Mouse (Mus musculus): ENCODE results near the gene Arl8a. TPM values are rescaled to one million over a fixed set of nuclear protein-coding genes. Genes with fewer than 3 reads are reported as not detected.

Arl8a gene
- polyA plus RNA-seq, 1 experiment, result 51.4 TPM

DNA sequence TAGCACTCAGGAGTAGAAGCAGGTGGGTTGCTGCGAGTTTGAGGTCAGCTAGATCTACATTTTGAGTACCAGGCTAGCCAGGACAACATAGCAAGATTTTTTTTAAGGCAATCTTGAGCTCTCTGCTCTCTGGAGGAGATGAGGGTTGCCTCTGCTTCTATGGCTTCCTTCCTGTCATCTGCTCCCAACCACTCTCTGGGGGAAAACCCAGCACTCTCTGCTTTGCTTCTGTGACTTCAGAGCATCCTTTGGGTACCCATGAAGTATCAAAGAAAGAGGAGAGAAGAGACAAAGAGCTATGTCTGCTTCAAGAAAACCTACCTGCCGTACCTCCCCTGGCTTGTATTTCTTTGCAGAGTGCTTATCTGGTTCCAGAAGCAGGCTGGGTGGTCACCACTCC, 2.7 kb upstream of the Arl8a start:
- Histone ChIP-seq H3K79me2 (ENCODE audit: control insufficient read depth, insufficient read depth) (peaks cover 30% of the 10 kb centered on the region), H3ac (ENCODE audit: control insufficient read depth, insufficient read length, low read depth) (no peak overlapping the region), H3K79me3 (ENCODE audit: low read depth) (peaks cover 23% of the 10 kb centered on the region), H3K27me3 (ENCODE audit: control insufficient read depth, insufficient read depth, insufficient read length) (no peaks in the 10 kb centered on the region), H3K36me3 (ENCODE audit: control insufficient read depth, insufficient read depth) (peaks cover 5% of the 10 kb centered on the region), H3K4me3 (ENCODE audit: insufficient read depth, poor library complexity, severe bottlenecking) (no peak overlapping the region)
- TF ChIP-seq FOSL1 (IDR thresholded peaks at IDR 0.05; ENCODE audit: insufficient read depth, low read length, poor library complexity, severe bottlenecking) (no peak), MAX (IDR thresholded peaks at IDR 0.05) (no peak), MYOD1 (IDR thresholded peaks at IDR 0.05; ENCODE audit: control insufficient read depth, insufficient read length, low read depth) (no peak)

DNA sequence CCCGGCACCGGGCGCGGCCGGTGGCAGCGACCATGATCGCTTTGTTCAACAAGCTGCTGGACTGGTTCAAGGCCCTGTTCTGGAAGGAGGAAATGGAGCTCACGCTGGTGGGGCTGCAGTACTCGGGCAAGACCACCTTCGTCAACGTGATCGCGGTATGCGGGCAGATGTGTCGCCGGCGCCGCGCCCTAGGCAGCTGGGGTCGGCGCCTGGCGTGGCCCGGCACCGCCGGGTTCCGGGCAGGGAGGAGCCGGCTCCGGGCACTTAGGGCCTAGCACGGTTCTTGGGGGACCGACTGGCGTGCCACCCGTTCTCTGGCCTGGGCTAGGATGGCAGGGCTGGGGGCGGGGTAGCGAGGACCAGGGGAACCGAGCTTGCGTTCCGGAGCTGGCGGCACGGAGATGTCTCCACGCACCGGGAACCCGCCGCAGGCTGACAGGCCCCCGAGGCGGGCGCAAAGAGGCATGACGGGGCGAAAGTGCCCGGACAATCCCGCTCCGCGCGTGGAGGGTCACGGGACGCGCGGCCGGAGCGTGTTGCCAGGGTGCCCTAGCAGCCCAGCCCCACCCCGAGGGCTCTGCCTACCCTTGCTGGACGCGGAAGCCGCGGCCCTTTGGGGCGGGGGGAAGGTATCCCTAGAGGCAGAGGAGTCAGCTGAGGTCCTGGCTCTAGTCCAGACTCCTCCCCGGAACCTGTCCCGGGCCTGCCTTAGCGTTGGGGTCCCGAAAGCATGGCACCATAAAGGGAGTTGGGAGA, 500 bp downstream of the Arl8a start:
- H3K36me3 ChIP-seq (ENCODE audit: control insufficient read depth, insufficient read depth), result peaks cover 7% of the 10 kb centered on the region
- H3K4me3 ChIP-seq (ENCODE audit: insufficient read depth, poor library complexity, severe bottlenecking), result peak overlapping the region; percentile 93
- no peaks in the 10 kb centered on the region for H3K27me3 ChIP-seq (ENCODE audit: control insufficient read depth, insufficient read depth, insufficient read length)
- H3K79me2 ChIP-seq (ENCODE audit: control insufficient read depth, insufficient read depth), result peaks cover 61% of the 10 kb centered on the region
- TF ChIP-seq MYOD1 (IDR thresholded peaks at IDR 0.05; ENCODE audit: control insufficient read depth, insufficient read length, low read depth) (no peak), MAX (IDR thresholded peaks at IDR 0.05) (no peak), FOSL1 (IDR thresholded peaks at IDR 0.05; ENCODE audit: insufficient read depth, low read length, poor library complexity, severe bottlenecking) (no peak), USF1 (IDR thresholded peaks at IDR 0.05; ENCODE audit: low read depth) (peak; percentile 33), CTCF (IDR thresholded peaks at IDR 0.05; ENCODE audit: control insufficient read depth, insufficient read depth, insufficient read length) (no peak), CEBPB (IDR thresholded peaks at IDR 0.05; ENCODE audit: low read depth) (no peak)
- peak overlapping the region; percentile 98 for H3ac ChIP-seq (ENCODE audit: control insufficient read depth, insufficient read length, low read depth)
- peaks cover 37% of the 10 kb centered on the region for H3K79me3 ChIP-seq (ENCODE audit: low read depth)

DNA sequence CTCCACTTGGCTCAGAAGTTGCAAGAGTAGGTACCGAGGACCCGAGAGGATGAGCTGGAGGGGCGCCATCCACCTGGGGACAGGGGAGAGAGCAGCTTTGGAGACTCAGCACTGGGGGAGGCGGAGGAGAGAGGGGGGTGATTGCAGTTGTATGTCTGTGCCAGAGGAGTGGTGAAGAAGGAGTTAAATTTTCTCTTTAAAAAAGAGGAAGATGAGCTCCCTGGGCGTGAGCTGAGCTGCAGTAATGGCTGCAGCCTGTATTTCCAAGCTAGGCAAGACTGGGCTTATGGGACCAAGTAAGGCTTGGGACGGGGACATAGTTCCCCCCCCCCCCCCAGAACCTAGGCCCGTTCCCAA, 1.1 kb downstream of the Arl8a start:
- peaks cover 41% of the 10 kb centered on the region for H3K79me3 ChIP-seq (ENCODE audit: low read depth)
- H3K27me3 ChIP-seq (ENCODE audit: control insufficient read depth, insufficient read depth, insufficient read length), result no peaks in the 10 kb centered on the region
- peak overlapping the region; percentile 93 for H3K4me3 ChIP-seq (ENCODE audit: insufficient read depth, poor library complexity, severe bottlenecking)
- TF ChIP-seq MAX (IDR thresholded peaks at IDR 0.05), result no peak
- no peak for TF ChIP-seq FOSL1 (IDR thresholded peaks at IDR 0.05; ENCODE audit: insufficient read depth, low read length, poor library complexity, severe bottlenecking)
- no peak for TF ChIP-seq MYOD1 (IDR thresholded peaks at IDR 0.05; ENCODE audit: control insufficient read depth, insufficient read length, low read depth)
- TF ChIP-seq CEBPB (IDR thresholded peaks at IDR 0.05; ENCODE audit: low read depth), result no peak
- no peak for TF ChIP-seq USF1 (IDR thresholded peaks at IDR 0.05; ENCODE audit: low read depth)
- no peak for TF ChIP-seq MYOG (IDR thresholded peaks at IDR 0.05; ENCODE audit: control insufficient read depth, extremely low read depth, insufficient read length)
- TF ChIP-seq CTCF (IDR thresholded peaks at IDR 0.05; ENCODE audit: control insufficient read depth, insufficient read depth, insufficient read length), result no peak
- H3K79me2 ChIP-seq (ENCODE audit: control insufficient read depth, insufficient read depth), result peaks cover 66% of the 10 kb centered on the region
- peak overlapping the region; percentile 98 for H3ac ChIP-seq (ENCODE audit: control insufficient read depth, insufficient read length, low read depth)
- peaks cover 13% of the 10 kb centered on the region for H3K36me3 ChIP-seq (ENCODE audit: control insufficient read depth, insufficient read depth)

DNA sequence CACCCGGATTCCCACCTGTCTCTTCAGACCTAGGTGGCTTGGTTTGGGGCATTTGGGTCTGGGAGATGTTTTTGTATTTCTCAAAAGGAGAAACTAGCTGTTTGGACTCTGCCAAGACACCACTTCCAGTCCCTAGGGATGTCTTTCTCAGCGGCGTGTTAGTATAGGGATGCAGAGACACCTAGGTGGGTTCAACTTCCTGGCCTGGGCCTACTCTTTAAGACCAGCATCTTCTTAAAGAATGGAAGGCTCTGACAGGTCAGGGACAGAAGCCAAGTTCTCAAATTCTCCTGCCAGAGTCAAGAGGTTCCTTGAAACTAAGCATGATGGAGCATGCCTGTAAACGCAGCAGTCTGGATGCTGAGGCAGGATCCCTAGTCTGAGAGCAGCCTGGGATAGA, 1.9 kb downstream of the Arl8a start:
- H3ac ChIP-seq (ENCODE audit: control insufficient read depth, insufficient read length, low read depth), result no peak overlapping the region
- H3K79me2 ChIP-seq (ENCODE audit: control insufficient read depth, insufficient read depth), result peaks cover 66% of the 10 kb centered on the region
- H3K36me3 ChIP-seq (ENCODE audit: control insufficient read depth, insufficient read depth), result peaks cover 13% of the 10 kb centered on the region
- no peaks in the 10 kb centered on the region for H3K27me3 ChIP-seq (ENCODE audit: control insufficient read depth, insufficient read depth, insufficient read length)
- TF ChIP-seq FOSL1 (IDR thresholded peaks at IDR 0.05; ENCODE audit: insufficient read depth, low read length, poor library complexity, severe bottlenecking), result no peak
- no peak for TF ChIP-seq CTCF (IDR thresholded peaks at IDR 0.05; ENCODE audit: control insufficient read depth, insufficient read depth, insufficient read length)
- TF ChIP-seq MAX (IDR thresholded peaks at IDR 0.05), result no peak
- TF ChIP-seq MYOD1 (IDR thresholded peaks at IDR 0.05; ENCODE audit: control insufficient read depth, insufficient read length, low read depth), result no peak
- H3K4me3 ChIP-seq (ENCODE audit: insufficient read depth, poor library complexity, severe bottlenecking), result no peak overlapping the region
- peaks cover 42% of the 10 kb centered on the region for H3K79me3 ChIP-seq (ENCODE audit: low read depth)

DNA sequence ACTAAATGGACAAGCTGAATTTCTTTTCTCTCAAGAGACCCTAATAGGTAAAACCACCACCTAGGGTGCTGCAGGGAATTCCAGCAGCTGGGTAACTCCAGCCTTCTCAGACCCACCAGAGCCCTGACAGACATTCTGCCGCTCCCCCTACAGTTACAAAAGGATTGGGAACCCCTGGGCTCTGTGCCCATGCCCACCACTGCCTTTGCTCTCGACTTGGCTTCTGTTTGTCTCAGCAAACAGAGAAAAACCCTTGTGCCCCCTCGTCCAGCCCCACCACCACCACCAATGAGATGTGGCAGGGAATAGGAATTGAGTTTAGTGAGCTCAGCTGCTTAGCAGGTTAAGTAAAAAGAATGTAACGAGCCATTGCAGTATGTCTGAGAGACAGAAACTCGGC, 2.4 kb downstream of the Arl8a start:
- H3ac ChIP-seq (ENCODE audit: control insufficient read depth, insufficient read length, low read depth), result no peak overlapping the region
- peaks cover 42% of the 10 kb centered on the region for H3K79me3 ChIP-seq (ENCODE audit: low read depth)
- peaks cover 66% of the 10 kb centered on the region for H3K79me2 ChIP-seq (ENCODE audit: control insufficient read depth, insufficient read depth)
- peaks cover 13% of the 10 kb centered on the region for H3K36me3 ChIP-seq (ENCODE audit: control insufficient read depth, insufficient read depth)
- TF ChIP-seq CEBPB (IDR thresholded peaks at IDR 0.05; ENCODE audit: low read depth) (no peak), FOSL1 (IDR thresholded peaks at IDR 0.05; ENCODE audit: insufficient read depth, low read length, poor library complexity, severe bottlenecking) (no peak), MAX (IDR thresholded peaks at IDR 0.05) (no peak), MYOD1 (IDR thresholded peaks at IDR 0.05; ENCODE audit: control insufficient read depth, insufficient read length, low read depth) (no peak), MYOG (IDR thresholded peaks at IDR 0.05; ENCODE audit: control insufficient read depth, extremely low read depth, insufficient read length) (no peak)
- H3K4me3 ChIP-seq (ENCODE audit: insufficient read depth, poor library complexity, severe bottlenecking), result no peak overlapping the region
- H3K27me3 ChIP-seq (ENCODE audit: control insufficient read depth, insufficient read depth, insufficient read length), result no peaks in the 10 kb centered on the region

DNA sequence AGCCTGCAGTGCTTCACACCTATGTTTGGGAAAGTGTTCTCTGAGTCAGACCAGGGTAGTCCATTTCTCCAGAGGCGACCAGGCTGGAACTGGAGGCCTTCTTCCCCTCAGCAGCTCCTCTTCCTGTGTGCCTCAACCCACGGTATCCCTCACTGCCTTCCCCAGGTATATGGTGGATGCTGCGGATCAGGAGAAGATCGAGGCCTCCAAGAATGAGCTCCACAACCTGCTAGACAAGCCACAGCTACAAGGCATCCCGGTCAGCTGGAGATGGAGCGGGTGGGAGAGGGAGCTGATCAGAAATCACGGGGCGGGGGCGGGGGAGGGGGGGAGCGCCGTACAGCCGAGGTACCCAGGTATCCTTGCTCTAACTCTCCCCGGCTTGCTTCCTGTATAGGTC, 7.4 kb downstream of the Arl8a start:
- Histone ChIP-seq H3K79me3 (ENCODE audit: low read depth) (peaks cover 18% of the 10 kb centered on the region), H3K4me3 (ENCODE audit: insufficient read depth, poor library complexity, severe bottlenecking) (no peak overlapping the region), H3K27me3 (ENCODE audit: control insufficient read depth, insufficient read depth, insufficient read length) (no peaks in the 10 kb centered on the region), H3K36me3 (ENCODE audit: control insufficient read depth, insufficient read depth) (peaks cover 36% of the 10 kb centered on the region), H3ac (ENCODE audit: control insufficient read depth, insufficient read length, low read depth) (no peak overlapping the region), H3K79me2 (ENCODE audit: control insufficient read depth, insufficient read depth) (peaks cover 36% of the 10 kb centered on the region)
- TF ChIP-seq MYOG (IDR thresholded peaks at IDR 0.05; ENCODE audit: control insufficient read depth, extremely low read depth, insufficient read length), result no peak
- no peak for TF ChIP-seq USF1 (IDR thresholded peaks at IDR 0.05; ENCODE audit: low read depth)
- no peak for TF ChIP-seq FOSL1 (IDR thresholded peaks at IDR 0.05; ENCODE audit: insufficient read depth, low read length, poor library complexity, severe bottlenecking)
- no peak for TF ChIP-seq CTCF (IDR thresholded peaks at IDR 0.05; ENCODE audit: control insufficient read depth, insufficient read depth, insufficient read length)
- no peak for TF ChIP-seq MAX (IDR thresholded peaks at IDR 0.05)
- TF ChIP-seq CEBPB (IDR thresholded peaks at IDR 0.05; ENCODE audit: low read depth), result no peak
- TF ChIP-seq MYOD1 (IDR thresholded peaks at IDR 0.05; ENCODE audit: control insufficient read depth, insufficient read length, low read depth), result no peak
